ENCODE assay signal across 8 mouse cellular contexts in genomic region chr9:40805263-40805662, GRCm38 (mm10). TPM values are rescaled to one million over a fixed set of nuclear protein-coding genes. Genes with fewer than 3 reads are reported as not detected.
DNase-seq lines count a peak whose midpoint lies in the region; ATAC-seq and TF ChIP-seq lines count a peak whose summit lies in the region.
"Had no signal": no experiment of that assay in that cellular context is flagged by ENCODE, and none has a peak within 500 bp of the region (broad histone marks: within the 10 kb centered on the region; RNA-seq: fewer than 3 reads in every experiment).

No protein-coding gene starts in this region.

- intact Hi-C loops in left cerebral cortex, postnatal 10 days (cut with DNase I): no loop called here

- ATAC-seq in hindbrain, postnatal 0 days: no peak
- no peak for ATAC-seq in midbrain, embryonic 11.5 days (ENCODE audit: low FRiP score)

- H3K4me3 ChIP-seq in cerebellum, adult 2 months (replicated peaks; ENCODE audit: insufficient read depth, low read depth, low read length): peak overlapping the region; percentile 19
- H3K4me3 ChIP-seq in hindbrain, postnatal 0 days (ENCODE audit: low read length): no peak overlapping the region
- H3K4me3 ChIP-seq in midbrain, embryonic 11.5 days (ENCODE audit: low read depth, low read length): no peak overlapping the region

- H3K9me3 ChIP-seq in hindbrain, postnatal 0 days (ENCODE audit: low read length): no peaks in the 10 kb centered on the region
- H3K9me3 ChIP-seq in midbrain, embryonic 11.5 days (ENCODE audit: control insufficient read depth, low read length): no peaks in the 10 kb centered on the region

- DNase-seq in ZHBTc4 (ENCODE audit: low read depth, low spot score): peak; percentile 88
- peak; percentile 67 to 74 for DNase-seq in cerebellum, adult 2 months
- DNase-seq in forelimb bud, embryonic 11.5 days (ENCODE audit: low read depth, low spot score): peak; percentile 79
- DNase-seq in hindbrain, postnatal 0 days (ENCODE audit: low spot score): peak; percentile 95
- peak; percentile 74 to 87 for DNase-seq in left cerebral cortex, postnatal 10 days (ENCODE audit: extremely low spot score in 1 of 2, low spot score in 2 of 2)
- DNase-seq in midbrain, embryonic 11.5 days (ENCODE audit: low spot score, missing footprints): peak; percentile 96
- DNase-seq in spleen, postnatal 10 days (ENCODE audit: low spot score in 2 of 2): peak; percentile 53 to 87

- no peak for TF ChIP-seq POLR2A in cerebellum, adult 2 months (IDR thresholded peaks at IDR 0.05; ENCODE audit: borderline replicate concordance, insufficient read depth, low read length)

- no peak overlapping the region for H3K27ac ChIP-seq in cerebellum, adult 2 months (ENCODE audit: insufficient read depth, low read length)
- H3K27ac ChIP-seq in hindbrain, postnatal 0 days: 0 out of 2 replicates have a peak overlapping the region, but pooled peaks have one; percentile 15
- H3K27ac ChIP-seq in midbrain, embryonic 11.5 days (ENCODE audit: low read depth, low read length): 0 out of 2 replicates have a peak overlapping the region, but pooled peaks have one; percentile 2
- H3K27ac ChIP-seq: macrophage had no signal

- no peak overlapping the region for H3K9ac ChIP-seq in hindbrain, postnatal 0 days (replicated peaks; ENCODE audit: low read length)
- 0 out of 2 replicates have a peak overlapping the region, but pooled peaks have one; percentile 12 for H3K9ac ChIP-seq in midbrain, embryonic 11.5 days (ENCODE audit: low read length)

- no peaks in the 10 kb centered on the region for H3K27me3 ChIP-seq in cerebellum, adult 2 months (ENCODE audit: control insufficient read depth, insufficient read depth, low read length)
- H3K27me3 ChIP-seq in hindbrain, postnatal 0 days (ENCODE audit: insufficient read depth, low read length): no peaks in the 10 kb centered on the region
- H3K27me3 ChIP-seq in midbrain, embryonic 11.5 days (ENCODE audit: control insufficient read depth, insufficient read depth, low read length): no peaks in the 10 kb centered on the region

- H3K36me3 ChIP-seq in hindbrain, postnatal 0 days (ENCODE audit: insufficient read depth, low read length): peaks cover 18% of the 10 kb centered on the region; the same call in 1 of the 2 replicates
- peaks cover 15% of the 10 kb centered on the region for H3K36me3 ChIP-seq in midbrain, embryonic 11.5 days (ENCODE audit: control insufficient read depth, insufficient read depth, low read length)

- H3K4me1 ChIP-seq in cerebellum, adult 2 months (ENCODE audit: control insufficient read depth, insufficient read depth, low read length): peaks cover 17% of the 10 kb centered on the region; the same call in 1 of the 2 replicates
- H3K4me1 ChIP-seq in hindbrain, postnatal 0 days (ENCODE audit: insufficient read depth, low read length): peaks cover 17% of the 10 kb centered on the region
- peaks cover 37% of the 10 kb centered on the region for H3K4me1 ChIP-seq in midbrain, embryonic 11.5 days (ENCODE audit: control insufficient read depth, insufficient read depth, low read length)

- peak; percentile 60; the same call in 1 of the 2 replicates for TF ChIP-seq CTCF in cerebellum, adult 2 months (IDR thresholded peaks at IDR 0.05; ENCODE audit: borderline replicate concordance, insufficient read depth, low read depth, low read length)
- peak; percentile 82 for TF ChIP-seq CTCF in hindbrain, postnatal 0 days (IDR thresholded peaks at IDR 0.05; ENCODE audit: low read depth)

- WGBS in cerebellum, adult 2 months: 7% methylated on average over 2 of the region's 2 CpGs
- WGBS in hindbrain, postnatal 0 days: 23% methylated on average over 2 of the region's 2 CpGs
- WGBS in midbrain, embryonic 11.5 days: 15% methylated on average over 2 of the region's 2 CpGs

- peak overlapping the region; percentile 28 for H3K4me2 ChIP-seq in hindbrain, postnatal 0 days (ENCODE audit: low read depth, low read length)
- peak overlapping the region; percentile 9; the same call in 1 of the 2 replicates for H3K4me2 ChIP-seq in midbrain, embryonic 11.5 days

RNA-seq across cellular contexts. Expression of gene Hspa8, which starts 4.5 kb away (rescaled TPM):
- polyA plus RNA-seq in cerebellum, adult 2 months (2012; rRNA removed): 2,645 and 2,703 TPM in 2 replicates
- 3,796 and 3,887 TPM in 2 replicates for total RNA-seq in hindbrain, postnatal 0 days (2014; rRNA removed)
- 2,316 and 2,371 TPM in 2 replicates for polyA plus RNA-seq in hindbrain, postnatal 0 days (2015; fragmentation: Nextera tagmentation; extraction: Ambion mirVana)
- total RNA-seq in left cerebral cortex, postnatal 10 days (2021): 1,000 to 10,000 TPM; 2,142 to 2,231 TPM
- polyA plus RNA-seq in midbrain, embryonic 11.5 days (2014; fragmentation: Nextera tagmentation; extraction: Ambion mirVana): 3,704 and 3,886 TPM in 2 replicates
